Mouse (Mus musculus): Measurements from ENCODE around the gene Usp6nl. TPM values are rescaled to one million over a fixed set of nuclear protein-coding genes. Genes with fewer than 3 reads are reported as not detected.

The Usp6nl gene
- polyA plus RNA-seq, 2 experiments, result 7.5 to 11.9 TPM

DNA sequence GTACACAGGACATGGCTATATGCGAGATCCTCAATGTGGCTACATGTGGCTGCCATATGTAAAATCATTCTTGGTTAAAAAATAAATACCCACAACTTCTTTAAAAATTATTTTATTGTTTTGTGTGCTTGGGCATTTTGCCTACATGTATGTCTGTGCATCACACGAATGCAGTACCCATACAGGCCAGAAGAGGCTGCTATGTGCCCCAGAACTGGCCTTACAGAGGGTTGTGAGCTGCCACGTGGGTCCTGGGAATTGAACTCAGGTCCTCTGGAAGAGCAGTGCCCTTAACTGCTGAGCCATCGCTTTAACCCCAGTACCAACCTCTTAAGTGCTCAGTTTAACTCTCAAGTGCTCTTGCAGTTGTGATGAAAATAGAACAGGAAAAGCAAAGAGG lies 168.4 kb downstream of the Usp6nl start:
- Histone ChIP-seq H3K9ac (ENCODE audit: low read depth, low read length, severe bottlenecking) (no peak overlapping the region), H3K9me3 (ENCODE audit: control insufficient read depth, low read length) (no peaks in the 10 kb centered on the region), H3K27ac (replicated peaks; ENCODE audit: low read depth, low read length) (no peak overlapping the region), H3K27me3 (ENCODE audit: control insufficient read depth, insufficient read depth, low read length) (no peaks in the 10 kb centered on the region), H3K36me3 (ENCODE audit: control insufficient read depth, insufficient read depth, low read length) (no peaks in the 10 kb centered on the region), H3K4me1 (ENCODE audit: control insufficient read depth, insufficient read depth, low read length) (no peaks in the 10 kb centered on the region), H3K4me3 (replicated peaks; ENCODE audit: low read length) (no peak overlapping the region), H3K4me2 (replicated peaks; ENCODE audit: low read depth, low read length, severe bottlenecking) (no peak overlapping the region)
- 85% methylated on average over 4 of the region's 4 CpGs for WGBS
- ATAC-seq (ENCODE audit: low FRiP score, low read depth), result no peak
- no peak for TF ChIP-seq POLR2A (IDR thresholded peaks at IDR 0.05; ENCODE audit: borderline replicate concordance, extremely low read depth, insufficient read depth, insufficient read length)
- no peak for DNase-seq (ENCODE audit: low spot score)

DNA sequence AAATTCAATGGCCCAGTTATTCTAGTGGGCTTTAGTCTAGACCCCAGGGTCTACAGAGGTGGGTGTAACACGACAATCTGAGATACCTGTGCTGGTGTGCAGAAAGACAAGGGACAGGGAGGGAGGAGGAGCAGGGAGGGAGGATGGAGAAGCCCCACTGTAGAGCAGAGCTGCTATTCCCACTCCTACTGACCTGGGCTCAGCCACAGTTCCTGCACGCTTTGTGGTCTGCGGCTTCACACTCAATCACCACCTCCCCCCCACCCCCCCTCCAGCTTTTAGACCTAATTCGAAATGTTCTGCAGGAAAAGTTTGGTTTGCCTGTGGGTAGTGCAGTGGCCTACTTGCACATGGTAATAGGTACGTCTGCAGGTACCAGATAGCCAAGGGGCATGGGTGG lies 171.4 kb downstream of the Usp6nl start:
- Histone ChIP-seq H3K9ac (ENCODE audit: low read depth, low read length, severe bottlenecking) (no peak overlapping the region), H3K4me2 (replicated peaks; ENCODE audit: low read depth, low read length, severe bottlenecking) (no peak overlapping the region), H3K4me1 (ENCODE audit: control insufficient read depth, insufficient read depth, low read length) (no peaks in the 10 kb centered on the region), H3K36me3 (ENCODE audit: control insufficient read depth, insufficient read depth, low read length) (no peaks in the 10 kb centered on the region), H3K4me3 (replicated peaks; ENCODE audit: low read length) (no peak overlapping the region), H3K9me3 (ENCODE audit: control insufficient read depth, low read length) (no peaks in the 10 kb centered on the region), H3K27me3 (ENCODE audit: control insufficient read depth, insufficient read depth, low read length) (no peaks in the 10 kb centered on the region), H3K27ac (replicated peaks; ENCODE audit: low read depth, low read length) (no peak overlapping the region)
- DNase-seq (ENCODE audit: low spot score), result no peak
- 60% methylated on average over 5 of the region's 5 CpGs for WGBS
- no peak for ATAC-seq (ENCODE audit: low FRiP score, low read depth)
- TF ChIP-seq POLR2A (IDR thresholded peaks at IDR 0.05; ENCODE audit: borderline replicate concordance, extremely low read depth, insufficient read depth, insufficient read length), result no peak

Other genes starting within 250 kb of the Usp6nl start
- gene Proser2, start 192.5 kb upstream of the Usp6nl start, polyA plus RNA-seq (2012; rRNA removed), result 7.6 and 10.2 TPM in 2 replicates
- gene Proser2, start 192.5 kb upstream of the Usp6nl start, polyA plus RNA-seq (2014; fragmentation: Nextera tagmentation; extraction: Ambion mirVana), result 10.5 TPM in 2 replicates
- gene Echdc3, start 109.6 kb upstream of the Usp6nl start, polyA plus RNA-seq (2012; rRNA removed), result 4.3 and 4.8 TPM in 2 replicates
- gene Echdc3, start 109.6 kb upstream of the Usp6nl start, polyA plus RNA-seq (2014; fragmentation: Nextera tagmentation; extraction: Ambion mirVana), result 5.0 and 5.7 TPM in 2 replicates

All from limb, embryonic 14.5 days (tissue).